Mouse (Mus musculus): ENCODE data around the gene Coq9.

GRCm38 (mm10) chr8:94871108-94871894, 33.2 kb downstream of the Coq9 start:
- TF ChIP-seq CTCF (IDR thresholded peaks at IDR 0.05; ENCODE audit: low read depth, low read length), result no peak
- no peak for TF ChIP-seq TAL1 (conservative IDR thresholded peaks at IDR 0.05; ENCODE audit: low read depth, low read length)

All from G1E (cell line).